ENCODE assay signal across 25 mouse cellular contexts in genomic region chr2:53082045-53082444, GRCm38 (mm10).
DNase-seq lines count a peak whose midpoint lies in the region; ATAC-seq lines count a peak whose summit lies in the region.
"Had no signal": no experiment of that assay in that cellular context is flagged by ENCODE, and none has a peak within 500 bp of the region (broad histone marks: within the 10 kb centered on the region; RNA-seq: fewer than 3 reads in every experiment).

No protein-coding gene starts in this region.

- peaks cover 5% of the 10 kb centered on the region for H3K4me1 ChIP-seq in forebrain, embryonic 14.5 days (ENCODE audit: control insufficient read depth, insufficient read depth, low read length)
- H3K4me1 ChIP-seq in forebrain, embryonic 10.5 days: peaks cover 8% of the 10 kb centered on the region; the same call in 1 of the 2 replicates
- no peaks in the 10 kb centered on the region for H3K4me1 ChIP-seq in limb, embryonic 12.5 days (replicated peaks)
- peaks cover 8% of the 10 kb centered on the region for H3K4me1 ChIP-seq in limb, embryonic 10.5 days
- H3K4me1 ChIP-seq in neural tube, embryonic 13.5 days (replicated peaks): peaks cover 9% of the 10 kb centered on the region
- H3K4me1 ChIP-seq: embryonic facial prominence, embryonic 13.5 days; lung, embryonic 15.5 days had no signal

- no peak overlapping the region for H3K4me2 ChIP-seq in forebrain, embryonic 14.5 days (ENCODE audit: low read length)
- H3K4me2 ChIP-seq in limb, embryonic 12.5 days: no peak overlapping the region
- H3K4me2 ChIP-seq in neural tube, embryonic 13.5 days: no peak overlapping the region
- H3K4me2 ChIP-seq: embryonic facial prominence, embryonic 13.5 days; liver, embryonic 11.5 days; lung, embryonic 15.5 days had no signal

- DNase-seq in forebrain, embryonic 14.5 days (ENCODE audit: low spot score): peak; percentile 66
- no peak for DNase-seq in forebrain, embryonic 10.5 days (ENCODE audit: extremely low spot score, low spot score)
- no peak for DNase-seq in limb, embryonic 10.5 days (ENCODE audit: low spot score)
- no peak for DNase-seq in neural tube, embryonic 10.5 days (ENCODE audit: extremely low spot score, low spot score)
- DNase-seq in adrenal gland, adult 8-10 months: no peak
- no peak for DNase-seq in frontal cortex, postnatal 25 days (ENCODE audit: low spot score in 2 of 2)
- DNase-seq: adrenal gland, postnatal 25 days; cerebellum, adult 18-20 months; cerebellum, postnatal 10 days; gastrocnemius, postnatal 14 days; heart, postnatal 14 days; kidney, adult 8-10 months; kidney, postnatal 10 days; layer of hippocampus, postnatal 36 days; right cerebral cortex, postnatal 4 days; thymus, adult 18-20 months; thymus, postnatal 25 days had no signal

- 37% methylated on average over 4 of the region's 4 CpGs for WGBS in forebrain, embryonic 14.5 days
- WGBS in forebrain, embryonic 10.5 days: 87% methylated on average over 4 of the region's 4 CpGs
- WGBS in limb, embryonic 12.5 days: 82% methylated on average over 4 of the region's 4 CpGs
- 88% methylated on average over 4 of the region's 4 CpGs for WGBS in limb, embryonic 10.5 days
- WGBS in neural tube, embryonic 13.5 days: 82% methylated on average over 4 of the region's 4 CpGs

- no peaks in the 10 kb centered on the region for H3K9me3 ChIP-seq in forebrain, embryonic 14.5 days (replicated peaks; ENCODE audit: control insufficient read depth, low read length)
- no peaks in the 10 kb centered on the region for H3K9me3 ChIP-seq in forebrain, embryonic 10.5 days
- H3K9me3 ChIP-seq in limb, embryonic 12.5 days: no peaks in the 10 kb centered on the region
- no peaks in the 10 kb centered on the region for H3K9me3 ChIP-seq in limb, embryonic 10.5 days (replicated peaks)
- H3K9me3 ChIP-seq in neural tube, embryonic 13.5 days: no peaks in the 10 kb centered on the region
- H3K9me3 ChIP-seq: embryonic facial prominence, embryonic 13.5 days; lung, embryonic 15.5 days had no signal

- peak overlapping the region; percentile 44 for H3K27ac ChIP-seq in forebrain, embryonic 14.5 days (ENCODE audit: low read depth, low read length)
- H3K27ac ChIP-seq in forebrain, embryonic 10.5 days: no peak overlapping the region
- H3K27ac ChIP-seq in limb, embryonic 12.5 days: 0 out of 2 replicates have a peak overlapping the region, but pooled peaks have one; percentile 25
- H3K27ac ChIP-seq in limb, embryonic 10.5 days: no peak overlapping the region
- H3K27ac ChIP-seq in neural tube, embryonic 13.5 days (replicated peaks): 0 out of 2 replicates have a peak overlapping the region, but pooled peaks have one; percentile 38
- H3K27ac ChIP-seq: embryonic facial prominence, embryonic 13.5 days; lung, embryonic 15.5 days; stomach, postnatal 0 days had no signal

- no peak overlapping the region for H3K9ac ChIP-seq in forebrain, embryonic 14.5 days (ENCODE audit: low read length)
- H3K9ac ChIP-seq in limb, embryonic 12.5 days (replicated peaks): no peak overlapping the region
- no peak overlapping the region for H3K9ac ChIP-seq in neural tube, embryonic 13.5 days
- H3K9ac ChIP-seq: embryonic facial prominence, embryonic 13.5 days; lung, embryonic 15.5 days had no signal

- ATAC-seq in forebrain, embryonic 14.5 days: peak; percentile 57
- no peak for ATAC-seq in limb, embryonic 12.5 days (ENCODE audit: insufficient number of reproducible peaks, insufficient read depth, low FRiP score, low TSS enrichment, low read depth)
- ATAC-seq in neural tube, embryonic 13.5 days (ENCODE audit: low read depth): no peak
- ATAC-seq: intestine, embryonic 16.5 days; Patski had no signal

- H3K27me3 ChIP-seq in forebrain, embryonic 14.5 days (replicated peaks; ENCODE audit: control insufficient read depth, insufficient read depth, low read length): no peaks in the 10 kb centered on the region
- no peaks in the 10 kb centered on the region for H3K27me3 ChIP-seq in forebrain, embryonic 10.5 days (ENCODE audit: poor library complexity, severe bottlenecking)
- H3K27me3 ChIP-seq in limb, embryonic 12.5 days: no peaks in the 10 kb centered on the region
- no peaks in the 10 kb centered on the region for H3K27me3 ChIP-seq in limb, embryonic 10.5 days (ENCODE audit: low read depth, poor library complexity, severe bottlenecking)
- no peaks in the 10 kb centered on the region for H3K27me3 ChIP-seq in neural tube, embryonic 13.5 days
- H3K27me3 ChIP-seq: embryonic facial prominence, embryonic 13.5 days; lung, embryonic 15.5 days; Patski had no signal

- no peak overlapping the region for H3K4me3 ChIP-seq in forebrain, embryonic 14.5 days (ENCODE audit: low read depth, low read length)
- H3K4me3 ChIP-seq in forebrain, embryonic 10.5 days: no peak overlapping the region
- H3K4me3 ChIP-seq in limb, embryonic 12.5 days (replicated peaks): no peak overlapping the region
- H3K4me3 ChIP-seq in limb, embryonic 10.5 days: no peak overlapping the region
- H3K4me3 ChIP-seq in neural tube, embryonic 13.5 days: no peak overlapping the region
- H3K4me3 ChIP-seq: embryonic facial prominence, embryonic 13.5 days; lung, embryonic 15.5 days had no signal

- no peaks in the 10 kb centered on the region for H3K36me3 ChIP-seq in forebrain, embryonic 14.5 days (ENCODE audit: control insufficient read depth, insufficient read depth, low read length)
- 0 out of 2 replicates have a peak, but pooled peaks cover 3% of the 10 kb centered on the region for H3K36me3 ChIP-seq in forebrain, embryonic 10.5 days (replicated peaks)
- H3K36me3 ChIP-seq in limb, embryonic 12.5 days: no peaks in the 10 kb centered on the region
- no peaks in the 10 kb centered on the region for H3K36me3 ChIP-seq in limb, embryonic 10.5 days
- H3K36me3 ChIP-seq in neural tube, embryonic 13.5 days: no peaks in the 10 kb centered on the region
- H3K36me3 ChIP-seq: embryonic facial prominence, embryonic 13.5 days; lung, embryonic 15.5 days had no signal

Comparison
In these comparisons a context has a peak if more than half of its experiments do, and no peak if none do; other contexts are left out.
1. H3K27ac ChIP-seq: peak in forebrain, embryonic 14.5 days (single experiment), limb, embryonic 12.5 days (single experiment) and neural tube, embryonic 13.5 days (single experiment); none in forebrain, embryonic 10.5 days (single experiment) and limb, embryonic 10.5 days (single experiment).